Mouse (Mus musculus): ENCODE results near the gene Ano1. TPM values are rescaled to one million over a fixed set of nuclear protein-coding genes. Genes with fewer than 3 reads are reported as not detected.

The Ano1 gene
- 1 to 10 TPM; 2.5 to 2.6 TPM for total RNA-seq (2021)

GRCm38 (mm10) chr7:144751833-144752232 lies at the start of gene Ano1:
Gene Ano1 (minus strand): TSS chr7:144751974.
- no peak for DNase-seq

DNA sequence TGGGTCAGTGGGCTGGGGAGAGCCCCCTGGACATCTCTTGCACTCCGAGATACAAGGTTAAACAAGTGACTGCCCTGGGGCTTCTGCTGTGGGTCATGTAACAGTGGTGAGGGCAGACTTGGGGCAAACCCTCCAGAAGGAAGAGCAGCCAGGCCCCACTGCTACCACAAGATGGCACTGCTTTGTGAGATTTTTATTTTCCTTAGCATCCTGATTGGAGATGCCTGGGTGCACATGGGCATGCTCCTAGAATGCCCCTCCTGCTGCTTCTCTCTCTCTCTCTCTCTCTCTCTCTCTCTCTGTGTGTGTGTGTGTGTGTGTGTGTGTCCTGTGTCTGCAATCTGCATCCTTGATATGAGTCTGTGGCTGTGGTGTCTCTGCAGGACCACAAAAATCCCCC lies 46.7 kb upstream of the Ano1 start:
- DNase-seq: no peak

- DNase-seq: no peak
Observed at GRCm38 (mm10) chr7:144796986-144797735, 45.4 kb upstream of the Ano1 start.

GRCm38 (mm10) chr7:144795976-144796474 lies 44.3 kb upstream of the Ano1 start:
- DNase-seq: no peak

GRCm38 (mm10) chr7:144793296-144793695 lies 41.5 kb upstream of the Ano1 start:
- DNase-seq: no peak

GRCm38 (mm10) chr7:144791426-144791825 lies 39.7 kb upstream of the Ano1 start:
- no peak for DNase-seq

- no peak for DNase-seq
Observed at GRCm38 (mm10) chr7:144789601-144790556, 38.1 kb upstream of the Ano1 start.

DNA sequence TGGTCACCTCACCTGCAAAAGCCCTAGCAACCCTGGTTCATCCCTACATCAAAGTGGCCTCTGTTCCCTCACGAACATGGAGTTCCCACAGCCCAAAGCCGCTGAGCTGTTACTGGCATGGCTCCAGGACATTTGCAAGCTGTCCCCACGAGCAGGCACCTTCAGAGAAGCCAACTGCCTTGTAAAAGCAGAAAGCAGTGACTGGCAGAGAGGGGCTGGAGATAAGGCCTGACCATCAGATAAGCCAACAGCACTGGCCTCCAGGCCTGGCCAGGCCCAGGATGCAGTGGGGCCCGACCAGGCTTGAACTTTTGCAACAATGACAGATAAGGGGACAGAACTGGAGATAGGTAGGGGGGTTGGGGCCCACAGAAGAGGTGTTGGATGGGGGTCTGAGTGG lies 36.9 kb upstream of the Ano1 start:
- no peak for DNase-seq

DNA sequence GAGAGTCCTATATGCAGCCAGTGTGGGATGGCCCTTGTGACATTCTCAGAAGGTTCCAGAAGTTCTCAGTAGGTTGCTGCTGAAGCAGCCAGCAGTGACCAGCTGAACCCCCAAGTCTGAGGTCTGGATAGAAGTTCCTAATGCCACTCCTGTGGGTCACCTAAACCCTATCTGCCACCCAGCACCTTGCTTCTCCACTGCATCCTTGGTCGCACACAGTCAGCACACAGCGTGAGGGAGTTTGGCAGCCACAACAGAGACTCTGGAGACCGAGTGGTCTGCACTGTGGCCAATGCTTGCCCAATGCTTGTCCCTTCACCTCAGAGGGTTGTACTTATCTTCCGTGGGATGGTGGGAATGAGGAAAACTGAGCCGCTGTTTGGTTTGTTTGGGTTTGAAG lies 35.7 kb upstream of the Ano1 start:
- DNase-seq: no peak

GRCm38 (mm10) chr7:144786571-144786970 lies 34.8 kb upstream of the Ano1 start:
- DNase-seq: no peak

- no peak for DNase-seq
Observed at GRCm38 (mm10) chr7:144784176-144784575, 32.4 kb upstream of the Ano1 start.

GRCm38 (mm10) chr7:144782402-144782801 lies 30.6 kb upstream of the Ano1 start:
- DNase-seq: no peak

- DNase-seq: no peak
Observed at GRCm38 (mm10) chr7:144781337-144781736, 29.6 kb upstream of the Ano1 start.

DNA sequence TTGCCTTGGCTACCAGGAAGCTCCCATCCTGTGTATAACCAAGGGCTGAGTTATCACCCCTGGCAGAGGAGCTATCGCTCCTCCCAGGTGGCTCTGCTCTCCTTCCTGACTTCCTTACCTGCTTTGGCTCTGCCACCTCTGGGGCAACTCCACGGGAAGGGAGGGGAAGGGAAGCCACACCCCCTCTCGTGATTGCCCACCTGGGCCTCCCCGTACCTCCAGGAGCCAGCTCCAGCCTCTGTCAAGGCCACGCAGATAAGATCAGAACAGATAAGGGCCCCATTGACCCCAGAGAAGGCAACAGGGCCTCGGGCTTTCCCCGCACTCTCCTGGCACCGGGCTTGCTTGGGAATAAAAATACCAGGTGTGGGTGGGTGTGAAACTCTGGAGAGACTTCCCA lies 28.4 kb upstream of the Ano1 start:
- DNase-seq: no peak

DNA sequence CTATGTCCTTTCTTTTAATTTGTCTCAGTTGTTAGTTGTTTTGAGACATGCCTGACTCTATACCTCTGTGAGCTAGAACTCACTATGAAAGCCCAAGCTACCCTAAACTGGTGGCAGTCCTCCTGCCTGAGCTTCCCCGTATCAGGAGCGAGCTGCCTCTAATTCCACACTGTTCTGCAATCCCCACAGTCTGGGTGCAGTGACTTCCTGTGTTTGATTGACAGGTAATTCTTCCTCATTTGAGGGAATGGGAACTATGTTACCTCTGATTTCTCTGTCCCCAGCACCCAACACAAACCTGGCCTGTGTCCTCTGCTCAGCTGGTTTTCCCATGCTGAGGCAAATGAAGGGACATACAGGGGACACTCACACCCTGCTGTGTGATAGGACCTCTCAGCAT lies 27.9 kb upstream of the Ano1 start:
- no peak for DNase-seq

DNA sequence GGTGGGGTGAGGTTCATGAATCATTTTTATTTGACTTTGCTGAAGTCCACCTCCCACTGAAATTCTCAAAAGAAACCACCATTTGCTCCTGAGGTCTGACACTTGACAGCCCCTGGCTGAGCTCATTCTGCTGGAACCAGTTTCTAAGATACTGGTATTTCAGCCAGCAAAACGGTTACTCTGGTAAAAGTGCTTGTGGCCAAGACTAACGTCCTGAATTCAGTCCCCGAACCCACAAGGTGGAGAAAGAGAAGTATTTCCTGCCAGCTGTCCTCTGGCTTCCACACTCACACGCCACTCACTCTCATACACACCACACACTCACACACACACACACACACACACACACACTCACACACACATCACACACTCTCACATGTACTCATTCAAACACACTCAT lies 26.0 kb upstream of the Ano1 start:
- no peak for DNase-seq

DNA sequence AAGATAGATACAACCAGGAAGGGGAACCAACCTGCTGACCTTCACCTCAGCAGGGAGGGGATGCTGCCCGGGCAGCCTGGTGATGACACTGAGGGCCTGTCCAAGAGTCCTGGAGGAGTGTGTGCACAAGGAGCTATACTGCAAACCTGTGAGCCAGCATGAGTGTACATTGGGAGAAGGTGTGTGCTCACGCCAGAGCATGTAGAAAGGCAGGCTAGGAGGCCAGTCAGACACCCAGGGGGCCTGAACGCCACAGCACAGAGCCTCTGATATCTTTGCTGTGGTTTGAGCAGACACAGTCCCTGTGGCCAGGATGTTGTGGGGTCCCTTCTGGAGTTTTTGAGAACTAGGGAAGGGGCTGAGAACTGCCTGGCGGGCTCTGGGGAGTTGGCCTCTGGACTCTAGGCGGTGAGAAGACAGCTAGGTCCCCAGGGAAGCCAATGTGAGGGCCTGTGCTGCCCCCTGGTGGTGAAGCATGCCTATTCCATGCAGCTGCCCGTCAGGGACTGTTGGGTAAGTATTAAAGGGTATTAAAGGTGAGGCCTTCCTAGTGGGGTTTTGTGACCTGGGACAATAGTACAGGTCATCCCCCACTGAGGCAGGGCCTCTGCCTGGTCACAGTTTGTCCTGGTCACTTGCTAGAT lies 24.2 kb upstream of the Ano1 start:
- peak; percentile 81 to 84 for DNase-seq

DNA sequence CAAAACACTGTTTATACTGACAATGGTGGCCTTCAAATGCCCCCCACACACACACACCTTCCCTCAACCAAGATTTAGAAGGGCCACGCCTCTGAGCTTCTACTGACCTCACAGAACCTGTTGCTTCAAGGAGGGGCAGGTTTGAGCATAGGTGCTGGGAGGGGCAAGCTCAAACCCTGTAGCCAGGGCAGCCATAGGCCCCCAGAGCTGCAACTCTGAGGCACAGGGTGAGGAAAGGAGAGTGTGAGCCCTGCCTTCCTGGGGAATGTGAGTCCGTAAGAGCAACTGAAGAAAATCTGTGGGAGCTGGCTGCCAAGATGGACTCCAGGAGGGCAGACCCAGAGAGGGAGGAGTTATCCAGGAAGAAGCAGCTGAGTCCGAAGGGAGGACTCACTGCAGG lies 23.4 kb upstream of the Ano1 start:
- no peak for DNase-seq

DNA sequence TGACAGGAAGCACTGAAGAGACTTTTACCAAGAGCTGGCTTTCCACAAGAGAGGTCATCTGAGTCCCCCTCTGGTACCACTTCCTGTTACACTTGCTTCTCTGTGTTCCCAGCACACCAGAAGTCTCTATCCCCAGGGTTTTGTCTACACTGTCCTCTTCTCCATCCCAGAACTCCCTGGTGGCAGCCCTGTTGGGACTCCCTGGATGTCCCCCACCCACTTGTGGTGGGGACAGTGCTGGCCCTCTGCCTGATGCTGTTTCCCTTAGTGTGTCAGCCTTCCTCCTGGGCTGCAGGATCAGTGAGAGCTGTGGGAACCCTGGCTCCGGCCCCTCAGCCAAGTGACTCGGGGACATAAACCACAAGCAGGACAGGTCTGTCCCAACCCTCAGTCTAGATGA lies 22.5 kb upstream of the Ano1 start:
- DNase-seq: no peak

GRCm38 (mm10) chr7:144770116-144770515 lies 18.3 kb upstream of the Ano1 start:
- no peak for DNase-seq

DNA sequence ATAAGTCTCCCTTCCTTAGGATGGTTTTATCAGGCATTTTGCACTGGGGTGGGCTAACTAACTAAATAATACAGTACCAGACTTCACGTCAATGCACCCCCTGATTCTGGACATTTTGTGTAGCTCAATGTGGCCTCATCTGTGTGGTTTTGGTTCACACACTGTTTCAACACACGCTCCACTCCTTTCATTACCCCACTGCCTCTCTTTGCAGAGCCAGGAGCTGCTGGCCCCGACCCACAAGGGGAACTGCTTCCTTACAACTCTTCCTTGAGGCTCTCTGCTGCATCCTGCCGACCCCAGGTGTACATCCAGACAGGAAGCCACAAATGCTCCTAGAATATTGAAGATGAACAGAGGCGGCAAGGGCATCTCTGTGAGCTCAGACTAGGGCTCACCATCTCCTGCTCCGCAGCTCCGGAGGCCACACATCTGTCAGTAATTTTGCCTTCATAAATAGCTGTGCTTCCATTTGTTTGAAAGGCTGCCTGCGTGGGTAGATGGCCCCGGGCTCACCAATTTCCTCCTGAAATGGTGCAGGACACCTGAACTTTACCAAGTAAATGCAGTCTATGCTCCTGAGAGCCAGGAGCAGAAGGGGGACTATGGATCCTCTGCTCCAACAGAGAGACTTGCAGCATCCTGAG lies 17.8 kb upstream of the Ano1 start:
- DNase-seq: no peak

- no peak for DNase-seq
Observed at GRCm38 (mm10) chr7:144768845-144769244, 17.1 kb upstream of the Ano1 start.

All from layer of hippocampus, postnatal 36 days (tissue).